Mouse (Mus musculus) cerebral cortex, adult 2 months (tissue): ENCODE measurements around the gene Fbxo44.

ENCODE experiments used
- WGBS: fragments of 180-500 bp; shearing (Covaris S2); methylation state at CpG from one replicate; pipeline ENCODE4 v1.1.7; 2018; 5-methylcytosine and 5-hydroxymethylcytosine counted together

The Fbxo44 gene

DNA sequence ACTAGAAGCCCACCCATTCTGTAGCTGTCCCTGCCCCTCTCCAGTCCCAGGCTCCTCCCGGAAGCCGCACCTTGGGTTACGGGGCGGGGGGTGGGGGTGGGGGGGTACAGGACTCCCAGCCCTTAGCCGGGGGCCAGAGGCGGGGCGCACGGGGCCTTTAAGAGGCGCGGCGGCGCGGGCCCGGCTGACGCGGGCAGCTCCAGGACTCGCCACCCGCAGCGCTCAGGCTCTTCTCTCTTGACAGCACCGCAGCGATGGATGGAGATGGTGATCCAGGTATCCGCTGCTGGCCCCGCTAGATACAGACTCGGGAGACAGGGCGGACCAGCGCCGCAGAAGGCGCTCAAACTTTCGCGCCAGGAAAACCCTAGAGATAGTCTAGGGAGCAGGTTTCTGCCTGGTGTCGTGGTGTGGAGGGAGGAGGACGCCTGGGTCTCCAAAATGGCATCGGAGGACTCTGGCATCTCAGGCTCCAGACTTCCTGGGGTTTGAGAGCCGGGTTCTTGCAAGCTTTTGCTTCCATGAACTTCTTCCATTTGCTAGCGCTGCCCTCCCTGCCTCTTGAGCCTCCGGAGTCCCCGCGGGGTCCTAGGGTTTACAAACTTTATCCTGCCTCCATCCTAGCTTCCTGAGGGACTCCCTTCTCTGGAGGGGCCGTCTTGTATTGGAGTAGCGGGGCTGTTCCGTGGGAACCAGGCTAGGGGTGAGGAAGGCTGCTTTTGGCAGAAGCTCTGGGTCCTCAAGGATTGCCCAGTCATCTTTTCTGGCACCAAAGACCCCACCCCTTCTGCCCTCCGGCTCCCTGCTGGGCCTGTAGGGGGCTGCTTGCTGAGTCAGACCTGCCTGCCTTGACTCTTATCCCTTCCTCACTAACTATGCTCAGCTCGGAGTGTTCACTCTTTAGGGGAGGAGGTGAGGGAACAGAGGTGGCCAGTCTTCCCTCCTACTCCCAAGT lies at the start of gene Fbxo44, which contains the start of gene Fbxo2:
Gene Fbxo44, minus strand, starts transcription at position 47 of the 955 bp plus-strand sequence.
Gene Fbxo2, plus strand, starts transcription at position 186 of the 955 bp plus-strand sequence.
- WGBS, result 2% methylated on average over 43 of the region's 43 CpGs

DNA sequence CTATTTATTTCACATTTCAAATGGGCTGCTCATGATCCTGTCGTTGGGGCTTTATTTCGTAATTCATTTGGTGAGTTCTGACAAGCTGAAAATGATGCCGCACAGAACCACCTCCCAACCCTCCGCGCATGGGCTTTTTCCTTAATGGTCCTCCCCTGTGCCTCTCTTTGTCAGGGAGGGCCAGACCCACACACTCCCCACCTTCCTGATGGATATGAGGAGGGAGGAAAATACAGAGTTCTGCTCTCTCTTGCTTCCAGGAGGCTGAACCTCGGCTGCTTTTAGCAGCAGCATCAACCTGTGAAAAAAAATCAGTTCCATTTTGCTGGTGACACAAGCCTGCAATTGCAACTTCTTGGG lies 44.6 kb upstream of the Fbxo44 start:
- WGBS, result 66% methylated on average over 6 of the region's 6 CpGs

DNA sequence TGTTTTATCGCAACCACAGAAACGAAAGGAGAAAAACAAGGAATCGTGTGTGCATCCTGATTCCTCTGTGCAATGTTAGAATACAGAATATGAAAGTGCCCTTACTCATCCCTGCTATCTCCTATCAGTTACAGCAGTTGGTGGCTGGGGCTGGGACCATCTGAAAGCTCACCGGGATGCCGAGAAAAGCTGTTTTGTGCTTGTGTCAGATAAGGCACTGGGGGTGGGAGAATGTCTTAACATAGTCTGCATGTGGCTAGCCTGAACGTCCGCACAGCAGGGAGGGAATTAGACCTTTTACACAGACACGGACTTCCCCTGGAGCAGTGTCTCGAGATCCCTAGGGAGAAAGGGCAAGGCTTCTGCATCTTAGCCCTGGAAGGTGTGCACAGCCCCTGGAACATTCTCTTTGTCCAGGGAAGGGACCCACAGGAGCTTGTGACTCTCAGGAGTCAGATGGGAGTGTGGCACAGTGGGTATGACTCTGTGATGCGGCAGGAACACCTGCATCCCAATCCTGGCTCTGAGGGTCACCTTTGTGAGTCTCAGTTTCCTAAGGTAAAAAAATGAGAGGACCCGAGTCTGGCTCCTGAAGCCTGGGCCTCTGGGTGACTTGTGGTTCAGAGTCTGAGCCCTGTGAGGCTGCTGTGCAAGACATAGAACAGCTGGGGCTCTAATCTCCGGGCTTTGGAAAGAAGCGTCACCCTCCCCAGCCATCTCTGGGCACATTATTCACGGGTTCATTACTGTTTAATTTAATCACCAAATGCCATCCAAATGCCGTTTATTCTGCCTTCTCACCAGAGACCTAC lies 44.0 kb upstream of the Fbxo44 start:
- 69% methylated on average over 15 of the region's 15 CpGs for WGBS

DNA sequence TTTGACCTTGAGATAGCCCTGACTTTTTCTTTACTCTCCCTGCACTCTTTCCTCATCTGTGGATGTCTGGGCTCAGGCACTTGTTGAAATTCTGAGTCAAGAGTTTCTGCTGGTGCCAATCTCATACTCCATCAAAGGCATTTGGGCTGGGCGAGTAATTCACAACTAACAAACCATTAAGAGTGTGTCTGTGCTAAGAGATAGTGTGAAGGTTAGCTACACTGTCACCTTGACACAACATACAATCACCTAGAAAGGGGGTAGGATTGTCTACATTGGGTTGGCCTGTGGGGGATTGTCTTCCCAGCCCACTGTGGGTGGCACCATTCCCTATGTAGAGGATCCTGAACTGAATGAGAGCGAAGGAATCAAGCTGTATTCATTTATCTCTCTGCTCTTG lies 43.3 kb upstream of the Fbxo44 start:
- WGBS, result 95% methylated on average over 2 of the region's 2 CpGs

DNA sequence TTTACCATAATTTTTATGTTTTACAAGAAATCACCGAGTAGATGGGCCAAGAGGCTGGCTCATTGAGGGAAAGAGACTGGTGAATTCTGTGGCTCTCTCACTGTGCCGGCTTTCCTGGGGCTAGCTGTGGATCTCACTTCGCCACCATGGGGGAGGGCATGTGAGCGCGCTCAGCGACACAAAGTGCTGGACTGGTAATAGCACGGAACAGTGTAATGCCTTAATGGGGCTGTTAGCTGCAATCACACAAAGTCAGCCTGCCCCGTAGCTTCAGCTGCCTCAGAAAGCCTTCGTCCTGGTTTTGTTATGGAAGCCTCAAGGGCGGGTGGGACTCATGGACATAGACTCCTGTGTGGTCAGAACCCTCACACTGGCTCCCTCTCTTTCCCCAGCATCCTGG lies 38.4 kb upstream of the Fbxo44 start:
- 60% methylated on average over 10 of the region's 10 CpGs for WGBS

DNA sequence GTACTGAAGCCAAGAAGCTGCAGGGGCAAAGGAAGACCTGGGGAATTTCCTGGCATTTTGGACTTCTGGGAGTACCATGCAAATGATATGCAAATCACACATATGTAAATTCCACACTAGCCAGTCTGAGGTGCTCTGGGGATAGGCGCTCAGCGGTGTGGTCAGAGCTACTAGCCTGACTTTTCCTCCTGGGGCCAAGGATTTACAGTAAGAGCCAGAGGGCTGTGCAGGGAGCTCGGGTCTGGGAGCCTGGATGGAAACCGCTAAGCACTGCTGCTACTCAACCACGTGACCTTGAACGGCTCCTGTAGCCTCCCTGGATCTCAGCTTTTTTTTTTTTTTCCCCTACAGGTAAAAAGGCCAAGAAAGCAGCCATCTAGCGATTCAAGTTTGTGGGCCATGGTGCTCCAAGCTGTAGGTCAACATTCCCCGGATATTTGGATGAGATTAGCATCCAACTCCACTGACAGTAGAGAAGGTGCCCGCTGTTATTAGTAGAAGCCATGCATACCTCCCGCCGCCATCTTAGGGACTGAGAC lies 32.5 kb upstream of the Fbxo44 start:
- WGBS, result 57% methylated on average over 11 of the region's 11 CpGs

DNA sequence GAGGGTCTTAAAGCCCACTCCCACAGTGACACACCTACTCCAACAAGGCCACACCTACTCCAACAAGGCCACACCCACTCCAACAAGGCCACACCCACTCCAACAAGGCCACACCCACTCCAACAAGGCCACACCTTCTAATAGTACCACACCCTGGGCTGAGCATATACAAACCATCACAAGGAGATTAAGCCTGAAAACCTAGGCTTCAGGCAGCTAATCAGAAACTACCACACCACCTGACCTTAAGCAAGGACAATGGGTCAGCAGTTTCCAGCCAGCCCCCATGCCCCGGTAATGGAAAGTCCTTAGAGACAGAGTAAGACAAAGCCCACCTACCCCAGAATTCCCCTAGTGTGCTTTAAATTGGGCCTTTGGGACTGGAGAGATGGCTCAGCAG lies 28.5 kb upstream of the Fbxo44 start:
- 97% methylated on average over 1 of the region's 1 CpGs for WGBS

DNA sequence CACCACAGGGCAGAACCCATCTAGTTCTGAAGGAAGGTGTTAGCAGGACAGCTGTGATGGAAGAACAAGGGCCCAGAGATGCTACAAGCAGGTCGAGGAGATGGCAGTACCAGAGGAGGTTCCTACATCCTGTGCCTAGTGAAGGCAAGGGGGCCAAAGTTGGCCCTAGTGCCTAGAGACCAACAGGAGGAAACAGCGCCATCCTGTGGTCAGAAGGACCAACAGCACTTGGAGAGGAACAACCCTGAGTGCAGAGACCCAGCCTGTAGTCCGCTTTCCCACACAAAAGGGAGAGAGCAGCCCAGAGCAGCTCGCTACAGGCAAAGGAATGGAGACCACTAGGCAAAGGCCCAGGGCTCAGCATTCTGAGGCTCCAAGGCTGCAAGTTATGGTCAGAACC lies 25.5 kb upstream of the Fbxo44 start:
- WGBS, result 75% methylated on average over 4 of the region's 4 CpGs

DNA sequence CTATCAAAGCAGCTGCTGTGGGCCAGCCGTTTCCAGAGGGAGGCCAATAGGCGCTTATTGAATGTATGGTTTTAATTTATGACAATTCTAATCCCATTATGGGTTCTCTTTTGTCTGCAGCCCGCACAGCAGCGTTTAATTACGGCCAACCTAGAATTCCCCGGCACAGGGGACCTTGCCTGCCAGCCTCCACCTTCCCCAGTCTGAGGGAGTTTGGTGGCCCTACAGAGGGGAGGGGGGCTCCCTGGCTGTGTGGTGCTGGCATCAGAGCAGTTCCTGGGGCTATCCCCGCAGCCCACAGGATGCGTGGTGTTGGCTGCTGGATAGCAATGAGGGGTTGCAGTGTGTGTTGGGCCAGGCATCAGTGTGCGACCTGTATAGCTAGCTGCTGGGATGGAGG lies 24.3 kb upstream of the Fbxo44 start:
- WGBS, result 52% methylated on average over 9 of the region's 9 CpGs

DNA sequence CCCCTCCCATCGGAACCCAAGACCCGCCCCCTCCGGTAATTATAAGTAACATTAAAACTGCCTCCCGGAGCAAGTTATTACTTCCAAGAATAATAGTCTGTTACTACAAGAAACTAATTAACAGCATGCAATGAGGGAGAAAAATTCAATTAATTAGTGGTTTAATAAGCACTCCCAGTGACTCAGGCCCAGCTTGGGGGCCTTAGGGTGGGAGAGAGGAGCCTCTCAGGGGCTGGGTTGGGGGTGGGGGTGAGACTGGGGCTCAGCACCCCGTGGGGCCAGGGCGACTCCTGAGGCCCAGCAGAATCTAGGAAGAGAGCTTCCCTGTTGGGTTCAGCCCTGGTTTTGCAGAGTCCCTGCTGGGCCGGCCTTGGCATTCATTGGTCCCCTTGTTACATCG lies 22.1 kb upstream of the Fbxo44 start:
- WGBS, result 39% methylated on average over 8 of the region's 8 CpGs

DNA sequence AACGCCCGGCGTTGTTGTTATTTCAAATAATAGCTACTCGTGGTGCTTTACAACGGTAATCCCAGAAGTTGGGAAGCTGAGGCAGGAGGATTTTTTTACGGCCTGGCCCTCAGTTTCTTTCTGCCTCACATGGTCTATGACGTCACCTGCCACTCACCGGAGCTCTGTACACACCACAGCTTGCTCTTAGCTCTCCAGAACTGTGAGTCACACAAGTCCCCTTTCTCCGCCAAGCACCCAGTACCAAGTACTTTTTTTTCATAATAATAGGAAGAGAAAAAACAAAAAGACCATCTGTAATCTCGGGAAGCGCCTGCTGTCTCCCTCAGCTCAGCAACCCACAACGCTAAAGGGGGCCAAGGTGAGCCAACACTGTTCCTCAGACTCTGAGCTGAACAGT lies 21.2 kb upstream of the Fbxo44 start:
- 73% methylated on average over 12 of the region's 12 CpGs for WGBS

DNA sequence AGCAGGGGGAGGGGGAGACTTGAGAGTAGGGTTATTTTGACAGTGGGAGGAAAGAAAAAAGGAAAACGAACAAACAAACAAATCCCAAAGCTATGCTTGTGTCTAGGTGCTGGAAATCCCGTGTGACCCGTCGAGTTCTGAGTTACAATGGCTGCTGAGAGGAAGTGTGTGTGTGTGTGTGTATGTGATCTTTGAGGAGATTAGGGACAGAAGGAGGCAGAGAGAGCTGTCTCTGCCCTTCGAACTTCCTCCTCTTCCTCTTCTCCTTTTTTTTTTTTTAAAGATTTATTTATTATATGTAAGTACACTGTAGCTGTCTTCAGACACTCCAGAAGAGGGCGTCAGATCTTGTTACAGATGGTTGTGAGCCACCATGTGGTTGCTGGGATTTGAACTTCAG lies 16.3 kb upstream of the Fbxo44 start:
- 73% methylated on average over 5 of the region's 6 CpGs for WGBS

DNA sequence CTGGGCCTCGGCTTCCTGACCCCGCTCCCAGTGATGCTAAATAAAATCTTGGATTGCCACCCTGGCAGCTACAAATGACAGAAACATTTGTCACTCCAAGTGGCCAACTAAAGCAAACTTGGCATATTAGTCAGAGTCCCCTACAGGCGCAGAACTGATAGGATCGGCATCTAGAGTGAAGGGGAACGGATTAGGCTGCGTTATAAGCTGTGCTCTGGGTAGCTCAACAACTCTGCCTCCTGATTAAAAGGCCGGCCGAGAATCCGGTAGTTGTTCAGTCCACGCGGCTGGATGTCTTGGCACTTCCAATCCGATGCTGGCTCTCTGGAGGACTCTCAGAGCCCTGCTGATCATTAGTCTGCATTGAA lies 14.2 kb upstream of the Fbxo44 start:
- WGBS, result 25% methylated on average over 12 of the region's 12 CpGs

DNA sequence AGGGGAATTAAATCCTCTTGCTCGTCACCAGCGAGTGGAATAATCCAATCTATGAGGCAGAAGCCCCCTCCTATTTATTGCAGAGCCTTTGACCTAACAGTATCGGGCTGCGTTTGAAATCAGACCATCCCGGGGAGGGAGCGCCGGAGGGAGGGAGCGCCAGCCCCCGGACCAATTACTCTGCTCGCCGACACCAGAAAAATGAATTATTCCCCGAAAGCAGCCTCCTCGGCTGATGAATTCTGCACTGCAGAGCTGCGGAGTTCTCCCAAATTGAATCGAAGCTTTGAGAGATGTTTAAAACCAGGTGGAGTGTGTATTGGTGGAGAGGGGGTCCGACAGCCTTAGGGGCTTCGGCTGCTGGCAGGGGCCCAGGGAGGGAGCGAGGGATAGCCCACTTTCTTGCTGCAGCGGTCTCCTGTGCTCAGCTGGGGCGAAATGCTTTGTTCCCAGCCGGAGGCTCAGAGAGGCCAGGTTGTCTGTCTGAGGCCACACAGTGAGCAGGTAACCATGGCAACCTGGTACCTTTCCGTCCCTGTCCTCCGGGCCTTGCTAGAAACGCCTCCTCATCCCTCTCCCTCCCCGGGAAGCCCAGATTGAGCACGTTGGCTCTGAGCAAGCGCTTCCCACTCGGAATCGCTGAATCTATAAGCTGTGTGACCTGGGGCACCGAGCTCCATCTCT lies 13.7 kb upstream of the Fbxo44 start:
- WGBS, result 2% methylated on average over 30 of the region's 30 CpGs

DNA sequence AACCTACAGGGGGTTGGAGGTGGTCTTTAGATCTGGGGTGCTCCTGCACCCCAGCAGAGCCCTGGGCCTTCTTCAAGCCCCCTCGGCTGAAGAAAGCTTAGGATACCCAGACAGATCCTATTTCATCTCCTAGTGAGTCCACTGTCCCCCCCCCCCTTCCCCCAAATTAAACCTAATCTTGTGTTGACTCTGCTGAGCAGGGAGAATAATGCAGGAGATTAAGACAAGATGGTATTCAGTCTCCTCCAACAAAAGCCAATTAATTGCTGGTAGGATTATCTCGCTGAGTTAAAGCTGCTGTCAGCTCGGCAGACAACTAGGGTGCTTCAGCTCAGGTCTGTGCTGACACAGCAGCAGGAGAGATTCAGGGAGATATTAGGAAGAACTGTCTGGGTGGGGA lies 11.0 kb upstream of the Fbxo44 start:
- 71% methylated on average over 3 of the region's 3 CpGs for WGBS

DNA sequence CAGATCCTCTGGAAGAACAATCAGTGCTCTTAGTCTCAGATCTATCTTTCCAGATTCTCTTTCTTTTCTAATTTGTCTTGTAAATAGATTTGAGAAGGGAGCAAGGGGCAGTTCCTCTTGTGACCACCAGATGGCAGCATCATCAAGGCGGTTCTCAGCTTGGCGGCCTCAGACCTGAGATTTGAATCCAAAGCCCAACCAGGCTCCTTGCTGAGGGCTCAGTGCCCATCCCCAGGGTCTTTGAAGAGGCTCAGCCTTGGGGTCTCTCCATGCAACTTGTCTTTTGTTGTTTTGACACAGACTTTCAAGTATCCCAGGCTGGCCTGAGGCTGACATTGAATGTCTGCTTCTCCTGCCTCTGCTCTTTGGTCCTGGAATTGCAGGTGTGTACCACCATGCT lies 10.6 kb upstream of the Fbxo44 start:
- WGBS, result 3% methylated on average over 2 of the region's 2 CpGs

DNA sequence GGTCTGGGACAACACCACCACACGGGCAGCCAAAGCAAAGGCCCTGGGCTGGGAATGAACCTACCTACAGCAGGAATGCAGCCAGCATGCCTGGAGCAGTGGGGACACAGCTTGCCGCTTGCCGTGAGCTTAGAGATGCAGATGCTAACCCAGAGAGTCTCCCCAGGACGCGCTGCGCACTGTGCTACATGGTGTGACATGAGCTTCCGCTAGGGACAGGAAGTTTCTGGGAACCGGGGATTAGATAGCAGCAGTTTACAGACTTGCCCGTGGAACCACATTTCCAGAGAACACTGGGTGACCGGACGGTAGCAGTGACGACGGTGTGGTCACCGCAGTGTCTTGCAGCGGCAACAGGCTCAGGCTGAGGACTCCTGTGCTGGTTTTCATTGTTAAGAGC lies 9.3 kb upstream of the Fbxo44 start:
- WGBS, result 36% methylated on average over 15 of the region's 15 CpGs

DNA sequence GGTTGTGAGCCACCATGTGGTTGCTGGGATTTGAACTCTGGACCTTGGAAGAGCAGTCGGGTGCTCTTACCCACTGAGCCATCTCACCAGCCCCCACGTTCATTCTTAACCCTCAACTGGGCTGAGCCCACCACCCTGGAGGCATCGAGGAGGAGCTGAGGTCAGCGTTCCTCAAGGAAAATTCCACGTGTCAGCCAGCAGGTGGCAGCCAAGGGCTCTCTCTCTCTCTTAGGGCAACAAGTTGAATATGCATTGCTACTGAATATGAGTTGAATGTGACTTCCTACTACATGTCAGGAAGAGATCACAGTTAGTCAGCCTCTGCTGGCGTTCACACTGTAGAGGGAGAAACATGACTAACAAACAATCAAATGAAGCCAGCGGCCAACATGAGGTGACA lies 8.0 kb upstream of the Fbxo44 start:
- WGBS, result 17% methylated on average over 7 of the region's 7 CpGs

DNA sequence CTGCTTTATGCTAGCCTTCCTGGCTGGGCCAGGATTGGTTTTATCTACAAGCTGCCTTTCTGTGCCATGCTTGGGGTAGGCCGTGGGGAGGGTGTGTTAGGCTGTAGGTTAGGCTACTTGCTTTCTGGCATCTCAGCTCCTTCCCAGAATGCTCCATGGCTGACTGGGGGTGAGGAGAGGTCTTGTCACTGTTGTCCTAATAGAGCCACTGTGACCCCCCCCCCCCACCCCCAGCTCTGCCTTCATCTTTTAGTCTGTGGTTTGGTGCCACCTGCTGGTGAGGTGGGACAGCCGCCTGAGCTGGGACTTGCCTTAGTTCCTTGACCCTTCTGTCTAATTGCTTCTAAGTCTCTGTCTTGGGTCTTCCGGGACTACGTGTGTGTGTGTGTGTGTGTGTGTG lies 6.7 kb upstream of the Fbxo44 start:
- 4% methylated on average over 4 of the region's 4 CpGs for WGBS

DNA sequence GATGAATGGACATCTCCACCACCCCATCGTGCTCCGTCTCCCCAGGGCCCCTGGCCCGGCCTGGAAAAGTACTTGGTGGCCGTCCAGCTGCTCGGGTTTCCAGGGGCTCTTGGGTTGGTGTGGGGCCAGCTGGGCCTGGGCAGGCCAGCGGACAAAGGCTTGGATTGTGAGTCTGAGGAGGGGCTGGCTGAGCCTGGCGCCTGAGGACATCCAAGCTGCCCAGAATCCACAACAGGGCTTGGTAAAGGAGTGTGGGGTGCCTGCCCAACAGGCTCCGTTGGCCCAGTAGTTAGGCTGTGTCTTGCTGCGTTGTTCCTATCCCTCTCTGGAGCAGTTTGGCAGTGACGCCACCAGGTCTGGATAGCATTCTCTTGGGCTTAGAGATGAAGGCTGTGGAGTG lies 6.1 kb upstream of the Fbxo44 start:
- 15% methylated on average over 10 of the region's 10 CpGs for WGBS

DNA sequence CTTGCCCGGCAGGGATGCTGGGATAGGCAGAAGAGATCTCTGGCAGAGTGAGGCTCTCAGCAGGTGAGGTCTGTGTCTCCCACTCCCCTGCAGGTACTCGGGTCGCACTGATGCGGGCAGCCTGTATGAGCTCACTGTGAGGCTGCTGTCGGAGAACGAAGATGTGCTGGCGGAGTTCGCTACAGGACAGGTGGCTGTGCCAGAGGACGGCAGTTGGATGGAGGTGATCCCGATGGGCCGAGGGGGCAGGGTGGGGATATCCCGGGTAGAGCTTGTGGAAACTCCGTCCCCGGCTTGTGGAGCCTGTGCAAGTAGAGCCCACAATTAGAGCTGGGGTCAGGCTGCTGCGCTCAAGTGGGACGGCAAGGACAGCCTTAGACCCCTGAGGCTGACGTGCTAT lies 5.3 kb upstream of the Fbxo44 start:
- WGBS, result 28% methylated on average over 17 of the region's 17 CpGs

DNA sequence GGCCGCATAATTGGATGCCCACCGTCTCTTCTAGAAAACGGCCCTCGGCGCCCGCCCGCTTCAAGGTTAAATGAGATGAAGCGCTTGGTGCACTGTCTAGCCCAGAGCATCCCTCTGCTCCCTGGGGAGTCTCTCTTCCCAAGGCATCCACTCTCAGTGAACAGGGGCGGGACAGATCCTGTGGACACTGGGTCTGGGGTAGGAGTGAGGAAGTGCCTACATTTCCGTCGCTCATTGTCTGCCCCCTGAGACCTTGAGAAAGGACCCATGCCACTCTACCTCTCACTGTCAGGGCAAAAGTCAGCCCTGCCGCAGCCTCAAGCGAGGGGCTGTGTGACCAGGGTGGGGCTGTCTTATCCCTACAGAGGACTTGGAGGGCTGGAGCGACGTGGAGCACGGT lies 4.2 kb upstream of the Fbxo44 start:
- 19% methylated on average over 16 of the region's 16 CpGs for WGBS
